Mouse (Mus musculus) ZHBTc4 (cell line): ENCODE measurements around the gene Rpl28.
"Not testable (repeated sequence)": the region's sequence is repeated elsewhere in the genome, so short reads cannot be mapped to it uniquely, and the experiment has no call there.

Experiments
- DNase-seq: peaks from one replicate; pipeline ENCODE4 v3.0.0-alpha.2; 2011; ENCODE audit warnings: low read depth, low spot score

Rpl28 gene

DNA sequence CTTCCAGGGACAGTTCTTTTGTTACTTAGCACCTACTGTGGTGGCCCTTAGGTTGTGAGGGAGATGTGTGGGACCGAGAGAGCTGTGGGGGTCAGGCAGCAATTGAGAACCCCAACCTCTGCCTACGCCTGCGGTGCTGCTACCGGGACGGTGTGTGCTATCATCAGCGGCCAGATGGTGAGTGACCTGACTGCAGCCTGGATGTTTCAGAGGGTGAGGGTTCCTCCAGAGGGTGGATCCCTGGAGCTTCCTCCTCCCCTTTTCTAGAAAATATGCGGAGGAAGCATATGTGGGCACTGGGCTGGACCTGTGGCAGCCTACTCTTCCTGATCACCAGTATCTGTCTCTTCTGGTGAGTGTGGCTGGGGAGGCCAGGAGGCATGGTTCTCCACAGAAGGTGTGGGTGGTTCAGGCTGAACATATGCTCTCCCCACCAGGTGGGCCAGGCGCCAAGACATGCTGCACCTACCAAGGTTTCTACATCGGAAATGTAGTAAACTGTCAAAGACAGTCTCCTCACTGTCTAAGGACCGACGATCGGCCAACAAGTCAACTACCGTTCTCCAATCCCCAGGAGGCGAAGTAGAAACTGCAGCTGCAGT, 8.9 kb upstream of the Rpl28 start:
- no peak for DNase-seq

DNA sequence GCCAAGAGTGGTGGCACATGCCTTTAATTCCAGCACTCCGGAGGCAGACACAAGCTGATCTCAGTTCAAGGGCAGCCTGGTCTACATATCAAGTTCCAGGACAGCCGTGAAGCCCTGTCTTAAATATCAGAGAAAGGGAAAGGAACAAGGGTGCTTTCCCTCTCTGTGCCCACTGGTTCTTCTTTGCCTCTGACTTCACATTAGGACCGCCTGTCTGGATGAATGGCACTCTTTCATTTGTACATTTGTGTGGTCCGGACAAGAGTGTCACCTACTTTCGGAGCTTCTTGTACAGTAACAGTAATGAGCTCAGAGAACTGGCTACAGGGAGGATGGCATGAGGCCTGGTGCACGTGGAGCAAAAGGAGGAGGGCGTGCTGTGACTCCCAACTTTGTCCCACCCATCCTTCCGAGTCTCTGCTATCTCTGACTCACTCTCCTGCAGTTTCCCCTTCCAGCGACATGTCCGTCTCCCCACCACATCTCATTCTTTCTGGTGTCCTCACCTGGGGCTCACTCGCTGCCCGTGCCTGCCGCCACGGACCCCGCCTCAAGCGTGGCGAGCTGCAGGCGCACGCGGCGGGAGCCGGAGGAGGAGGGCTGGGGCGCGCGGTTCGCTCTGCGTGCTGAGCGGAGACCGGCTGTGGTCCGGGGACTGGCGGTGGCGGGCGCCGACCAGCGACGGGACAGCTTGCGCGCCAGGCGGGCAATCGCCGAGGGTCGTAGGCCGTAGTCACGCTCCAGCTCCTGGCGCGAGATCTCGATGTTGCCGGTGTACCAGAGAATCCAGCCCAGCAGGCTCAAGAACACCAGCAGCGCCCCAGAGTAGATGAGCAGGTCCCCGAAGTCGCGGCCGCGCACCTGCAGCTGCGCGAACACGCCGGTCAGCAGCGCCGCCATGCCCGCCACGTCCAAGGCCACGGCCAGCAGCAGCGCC, 3.9 kb upstream of the Rpl28 start:
- peak; percentile 68 for DNase-seq

DNA sequence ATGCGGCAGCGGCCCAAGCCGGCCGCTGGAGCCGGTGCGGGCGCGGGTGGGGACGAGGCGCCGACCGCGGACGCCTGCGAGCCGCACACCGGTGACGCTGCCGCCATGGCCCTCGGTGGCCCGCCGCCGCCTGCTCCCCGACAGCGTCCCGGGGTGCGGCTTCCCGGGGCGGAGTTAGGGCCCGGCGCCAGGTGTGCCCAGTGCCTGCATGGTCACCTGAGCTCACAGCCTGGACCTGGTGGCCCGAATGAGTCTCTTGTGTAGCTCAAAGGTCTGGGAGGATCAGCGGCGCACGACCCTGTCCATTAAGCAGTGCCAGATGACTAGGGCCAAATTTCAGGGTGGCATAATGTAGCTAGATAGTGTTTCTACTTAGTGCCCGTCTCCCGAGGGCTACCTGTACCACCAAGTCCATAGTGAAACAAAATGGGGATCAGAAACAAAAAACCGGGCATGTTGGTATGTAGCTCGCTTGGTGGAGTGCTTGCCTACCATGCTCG, 3.2 kb upstream of the Rpl28 start, which contains the start of gene Tmem238:
Tmem238 (minus strand) TSS at position 221 of the 500 bp plus-strand sequence.
- peak; percentile 24 for DNase-seq

DNA sequence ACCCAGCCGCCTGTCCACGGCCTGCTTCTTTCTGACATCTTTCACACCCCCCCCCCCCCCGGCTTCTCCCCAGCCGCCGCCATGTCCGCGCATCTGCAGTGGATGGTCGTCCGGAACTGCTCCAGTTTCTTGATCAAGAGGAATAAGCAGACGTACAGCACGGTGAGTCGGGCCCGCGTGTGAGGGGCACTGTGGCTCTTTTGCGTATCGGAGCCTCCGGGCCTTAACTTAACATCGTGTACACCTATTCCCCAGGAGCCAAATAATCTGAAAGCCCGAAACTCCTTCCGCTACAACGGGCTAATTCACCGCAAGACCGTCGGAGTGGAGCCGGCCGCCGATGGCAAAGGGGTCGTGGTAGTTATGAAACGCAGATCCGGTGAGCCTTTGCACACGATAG, 574 bp downstream of the Rpl28 start:
- DNase-seq, result peak; percentile 32

DNA sequence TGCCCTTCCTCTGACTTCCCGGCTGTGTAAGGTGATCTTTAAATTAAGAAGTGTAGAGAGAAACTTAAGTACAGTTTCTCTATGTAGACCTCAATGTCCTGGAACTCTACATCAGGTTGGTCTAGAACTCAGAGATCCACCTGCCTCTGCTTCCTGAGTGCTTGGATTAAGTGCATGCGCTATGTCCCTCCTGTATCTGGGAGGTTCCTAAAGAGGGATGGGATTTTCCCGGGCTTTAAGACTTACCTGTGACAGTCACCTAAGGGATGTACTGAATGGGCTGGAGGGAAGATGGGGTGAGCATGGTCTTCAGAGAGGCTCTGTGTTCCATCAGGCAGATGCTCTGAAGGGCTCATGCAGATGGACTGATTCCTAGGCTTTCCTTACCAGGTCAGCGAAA, 1.0 kb downstream of the Rpl28 start:
- peak; percentile 38 for DNase-seq

DNA sequence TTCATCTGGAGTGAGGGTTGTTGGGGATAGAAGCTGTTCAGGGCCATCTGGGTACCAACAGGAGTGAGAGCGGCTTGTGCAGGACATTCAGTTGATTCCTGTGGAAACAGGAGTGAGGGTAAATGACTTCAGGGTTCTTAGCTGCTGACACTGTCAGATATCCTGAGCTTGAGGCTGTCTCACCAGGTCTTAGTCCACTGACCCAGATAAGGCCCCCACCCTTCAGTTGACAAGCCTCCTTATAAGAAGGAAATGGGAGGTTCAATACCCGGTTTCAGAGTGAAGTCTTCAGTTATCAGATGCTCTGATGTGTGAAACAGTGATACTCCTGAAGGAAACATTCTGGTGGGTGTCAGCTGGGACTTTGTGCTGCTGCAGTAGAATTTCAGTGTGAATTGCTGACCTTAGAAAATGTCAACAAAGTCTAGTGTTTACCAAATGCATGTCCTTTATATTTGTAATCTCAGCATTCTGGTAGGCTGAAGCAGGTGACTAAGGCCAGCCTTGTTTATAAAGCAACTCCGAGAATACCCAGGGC, 2.0 kb downstream of the Rpl28 start:
- no peak for DNase-seq

DNA sequence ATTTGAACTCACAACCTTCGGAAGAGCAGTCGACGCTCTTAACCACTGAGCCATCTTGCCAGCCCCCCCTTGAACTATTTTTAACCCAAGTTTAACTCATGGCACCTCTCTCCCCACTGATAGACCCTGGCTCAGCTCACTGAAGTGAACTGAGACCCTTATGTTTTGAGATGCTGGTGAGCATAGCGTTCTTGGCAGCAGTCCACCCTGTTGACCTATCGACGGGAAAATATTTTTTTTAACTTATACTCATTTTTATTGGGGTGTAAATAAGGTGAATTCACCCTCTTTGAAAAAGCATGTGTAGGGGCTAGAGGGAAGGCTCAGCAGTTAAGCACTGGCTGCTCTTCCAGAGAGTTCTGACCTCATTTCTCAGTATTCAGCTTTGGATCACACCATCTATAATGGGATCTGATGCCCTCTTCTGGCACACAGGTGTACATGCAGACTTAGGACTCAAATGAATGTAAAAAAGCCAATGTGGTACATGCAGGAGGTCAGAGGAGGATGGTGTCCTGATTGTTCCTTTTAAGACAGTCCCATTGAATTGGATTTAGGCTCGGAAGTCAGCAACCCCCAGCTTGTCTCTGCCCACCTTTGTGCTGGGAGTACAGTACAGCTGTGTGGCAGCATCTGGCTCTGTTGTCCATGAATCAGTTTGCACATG, 3.2 kb downstream of the Rpl28 start:
- peak; percentile 80 for DNase-seq

- DNase-seq, result peak; percentile 49
These were observed 9.6 kb downstream of the Rpl28 start for GRCm38 (mm10) chr7:4802247-4802646.

DNA sequence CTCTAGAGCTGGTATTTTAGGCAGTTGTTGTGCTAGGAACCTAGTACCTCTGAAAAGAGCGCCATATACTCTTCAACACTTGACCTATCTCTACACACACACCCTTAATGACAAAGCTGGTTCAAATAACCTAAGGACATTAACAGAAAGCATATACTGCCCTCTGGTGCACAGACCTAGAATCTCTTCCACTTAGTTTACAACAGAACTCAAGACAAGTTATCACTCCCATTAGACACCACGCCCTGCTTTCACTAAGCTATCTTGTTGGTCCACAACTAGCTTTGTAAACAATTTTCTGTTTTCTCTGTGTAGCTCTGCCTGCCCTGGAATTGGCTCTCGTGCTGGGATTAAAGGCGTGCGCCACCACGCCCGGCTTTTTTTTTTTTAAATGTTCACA, 14.0 kb downstream of the Rpl28 start:
- DNase-seq, result peak; percentile 83

DNA sequence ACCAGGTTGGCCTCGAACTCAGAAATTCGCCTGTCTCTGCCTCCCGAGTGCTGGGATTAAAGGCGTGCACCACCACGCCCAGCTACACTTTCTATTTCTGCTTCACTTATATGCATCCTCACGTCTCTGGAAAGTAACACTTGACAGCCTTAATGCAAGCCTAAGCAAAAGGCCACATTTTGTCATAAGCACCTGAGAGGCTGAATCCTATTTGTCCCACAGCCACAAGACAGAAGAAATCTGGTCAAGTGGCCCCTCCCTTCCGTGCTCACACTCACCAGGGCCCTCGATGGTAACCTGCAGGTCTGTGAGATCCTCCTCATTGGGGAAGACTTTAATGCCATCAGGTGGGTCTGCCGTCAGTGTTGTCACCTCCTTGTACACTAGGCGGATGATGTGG, 18.5 kb downstream of the Rpl28 start:
- DNase-seq, result not testable (repeated sequence)

DNA sequence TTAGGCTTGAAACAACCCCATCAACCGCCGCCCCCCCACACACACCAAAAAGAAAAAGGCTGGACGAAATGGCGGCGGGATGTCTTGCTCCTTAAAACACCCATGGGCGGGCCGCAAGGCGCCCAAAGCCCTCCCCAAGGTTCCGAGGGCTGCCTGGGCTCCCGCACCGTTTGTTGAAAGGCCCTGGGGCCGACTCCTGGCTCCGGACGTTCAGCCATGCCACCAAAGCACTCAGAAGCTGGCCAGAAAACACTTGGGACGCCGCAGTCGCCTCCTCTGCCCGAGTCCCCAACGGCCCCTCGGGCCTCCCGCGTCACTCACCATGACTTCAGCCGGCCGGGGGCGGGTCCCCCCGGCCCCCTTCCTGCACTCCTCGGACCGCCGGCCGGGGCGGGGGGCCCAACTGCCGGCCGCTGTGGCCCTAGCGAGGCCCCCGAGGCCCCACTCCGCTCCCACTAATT, 19.2 kb downstream of the Rpl28 start:
- peak; percentile 32 for DNase-seq

GRCm38 (mm10) chr7:4812303-4813104, 19.8 kb downstream of the Rpl28 start, which contains the start of gene Ube2s:
TSS of gene Ube2s (minus strand) at chr7:4812590.
- peak; percentile 100 for DNase-seq

- no peak for DNase-seq
These were observed 20.6 kb downstream of the Rpl28 start for GRCm38 (mm10) chr7:4813105-4813791.

- DNase-seq, result no peak
These were observed 23.9 kb downstream of the Rpl28 start for GRCm38 (mm10) chr7:4816559-4816958.

DNA sequence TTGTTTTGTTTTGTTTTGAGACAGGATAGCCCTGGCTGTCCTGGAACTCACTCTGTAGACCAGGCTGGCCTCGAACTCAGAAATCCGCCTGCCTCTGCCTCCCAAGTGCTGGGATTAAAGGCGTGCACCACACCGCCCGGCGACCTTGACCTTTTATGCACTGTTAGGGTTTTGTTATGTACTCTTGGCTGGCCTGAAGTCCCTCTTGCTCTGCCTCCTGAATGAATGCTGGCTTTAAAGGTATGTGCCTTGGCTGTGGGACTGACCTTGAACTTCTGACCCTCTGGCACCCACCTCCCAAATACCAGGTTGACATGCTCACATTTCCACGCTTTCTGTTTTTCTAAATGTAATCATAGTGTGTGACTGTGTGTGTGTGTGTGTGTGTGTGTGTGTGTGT, 28.3 kb downstream of the Rpl28 start:
- peak; percentile 98 for DNase-seq

- no peak for DNase-seq
These were observed 29.0 kb downstream of the Rpl28 start for GRCm38 (mm10) chr7:4821690-4822089.

DNA sequence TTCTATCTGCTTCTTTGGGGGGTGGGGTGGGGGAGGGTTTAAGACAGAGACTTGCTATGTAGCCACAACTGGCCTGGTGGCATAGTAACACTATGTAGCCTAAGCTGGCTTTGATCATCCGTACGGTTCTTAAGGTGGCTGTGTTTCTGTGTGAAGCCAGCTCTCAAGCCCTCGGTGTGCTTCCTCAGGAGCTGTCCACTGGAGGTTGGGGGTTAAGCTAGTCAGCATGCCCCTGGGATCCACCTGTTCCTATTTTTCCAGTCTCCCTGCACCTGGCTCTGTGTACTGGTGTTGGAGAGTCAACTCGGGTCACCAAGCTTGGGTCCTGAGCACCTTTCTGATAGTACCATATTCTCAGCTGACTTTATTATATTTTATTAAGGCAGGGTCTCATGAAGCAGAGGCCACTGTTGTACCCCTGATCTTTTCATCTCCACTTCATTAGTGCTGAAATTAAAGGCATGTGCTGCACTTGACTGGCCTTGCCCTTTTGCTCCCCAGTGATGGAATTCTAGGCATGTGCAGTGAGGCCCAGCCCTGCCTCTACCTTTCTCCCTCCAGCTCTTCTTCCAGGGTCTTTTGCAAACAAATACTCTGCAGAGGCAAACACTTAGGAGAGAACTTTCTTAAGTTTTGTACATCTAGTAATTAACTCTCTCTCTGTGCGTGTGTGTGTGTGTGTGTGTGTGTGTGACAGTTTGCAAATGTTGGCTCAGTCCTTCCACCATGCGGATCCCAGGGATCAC, 29.7 kb downstream of the Rpl28 start:
- peak; percentile 78 for DNase-seq

DNA sequence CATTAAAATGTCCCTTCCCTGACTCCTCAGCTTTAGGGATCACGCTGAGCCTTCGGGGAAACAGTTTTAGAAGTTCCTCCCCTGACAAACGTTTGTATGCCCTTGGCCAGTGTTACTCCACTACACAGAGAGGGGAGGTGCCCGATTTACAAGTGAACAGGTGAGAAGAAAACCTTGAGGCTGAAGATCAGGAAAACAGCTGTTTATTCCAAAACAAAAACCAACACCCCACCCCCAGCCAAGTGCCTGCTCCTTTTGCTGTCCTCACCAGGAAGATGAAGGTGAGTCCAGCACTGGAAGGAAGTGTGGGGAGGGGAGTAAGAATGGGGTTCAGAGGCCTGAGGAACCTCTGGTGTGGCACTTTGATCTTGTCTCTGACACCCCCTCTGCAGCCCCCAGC, 32.7 kb downstream of the Rpl28 start:
- peak; percentile 80 for DNase-seq

- DNase-seq, result no peak
These were observed 37.8 kb downstream of the Rpl28 start for GRCm38 (mm10) chr7:4830476-4830875.
